Mouse (Mus musculus) MEL (cell line): Measurements from ENCODE around the gene Wnk4. TPM values are rescaled to one million over a fixed set of nuclear protein-coding genes. Genes with fewer than 3 reads are reported as not detected.

Experiments used
- DNase-seq: peaks from one replicate; pipeline ENCODE4 v3.0.0; 2011; ENCODE audit warnings: low read depth, low spot score
- H3K27ac ChIP-seq: 2 replicates; pipeline ENCODE4 v1.5.1; 2012; ENCODE audit warnings: low read depth, mild to moderate bottlenecking, control low read depth, low read length, moderate library complexity; ENCODE audit not compliant: control insufficient read depth
- H3K27me3 ChIP-seq, 2 experiments: fragments of 150-350 bp in 1 of 2; sonication (generic) in 1 of 2; 2 replicates each; pipeline ENCODE4 v1.6.1; 2012; ENCODE audit warnings: low read length in 2 of 2, mild to moderate bottlenecking in 2 of 2, improper control_type of control experiment in 1 of 2, moderate library complexity in 1 of 2; ENCODE audit not compliant: insufficient read depth in 2 of 2, control insufficient read depth in 1 of 2
- H3K36me3 ChIP-seq, 2 experiments: 2 replicates each; pipeline ENCODE4 v1.6.1; 2012 to 2014; ENCODE audit warnings: low read length in 2 of 2, improper control_type of control experiment in 1 of 2, inconsistent platforms in 1 of 2, mild to moderate bottlenecking in 1 of 2; ENCODE audit not compliant: insufficient read depth in 2 of 2, control insufficient read depth in 1 of 2
- H3K4me1 ChIP-seq, 2 experiments: fragments of 150-350 bp in 1 of 2; sonication (generic) in 1 of 2; 2 replicates each; pipeline ENCODE4 v1.6.1; 2012; ENCODE audit warnings: low read length in 2 of 2, improper control_type of control experiment in 1 of 2, mild to moderate bottlenecking in 1 of 2; ENCODE audit not compliant: insufficient read depth in 2 of 2, control insufficient read depth in 1 of 2
- H3K4me3 ChIP-seq, 2 experiments: fragments of 150-350 bp in 1 of 2; sonication (generic) in 1 of 2; 2 replicates each; pipeline ENCODE4 v1.5.1; 2012; ENCODE audit warnings: low read depth in 2 of 2, low read length in 2 of 2, mild to moderate bottlenecking in 2 of 2, moderate library complexity in 2 of 2, control low read depth in 1 of 2, improper control_type of control experiment in 1 of 2; ENCODE audit not compliant: control insufficient read depth in 1 of 2, insufficient read depth in 1 of 2
- H3K79me2 ChIP-seq: 2 replicates; pipeline ENCODE4 v1.6.1; 2012; ENCODE audit warnings: mild to moderate bottlenecking, low read length, moderate library complexity; ENCODE audit not compliant: control insufficient read depth, poor library complexity, insufficient read depth
- H3K9ac ChIP-seq: 2 replicates; pipeline ENCODE4 v1.6.1; 2012; ENCODE audit warnings: low read depth, mild to moderate bottlenecking, control low read depth, low read length, moderate library complexity; ENCODE audit not compliant: control insufficient read depth, poor library complexity, severe bottlenecking
- H3K9me3 ChIP-seq: fragments of 150-350 bp; sonication (generic); replicated peaks from 2 replicates; pipeline ENCODE4 v1.6.1; 2012; ENCODE audit warnings: mild to moderate bottlenecking, low read length, improper control_type of control experiment, moderate library complexity; ENCODE audit not compliant: insufficient read depth
- BHLHE40 ChIP-seq: IDR thresholded peaks from 2 replicates; pipeline ENCODE4 v1.6.1; 2012; ENCODE audit warnings: low read depth, mild to moderate bottlenecking, inconsistent platforms, low read length, improper control_type of control experiment, borderline replicate concordance
- CHD1 ChIP-seq: IDR thresholded peaks from 2 replicates; pipeline ENCODE4 v1.6.1; 2012; ENCODE audit warnings: low read depth, mild to moderate bottlenecking, inconsistent platforms, low read length, improper control_type of control experiment
- CHD2 ChIP-seq: IDR thresholded peaks from 2 replicates; pipeline ENCODE4 v1.6.1; 2011; ENCODE audit warnings: low read length, improper control_type of control experiment
- CTCF ChIP-seq, 3 experiments: IDR thresholded peaks in 2 of 3; conservative IDR thresholded peaks in 1 of 3; 2 replicates each; pipeline ENCODE4 v1.5.1; 2011 to 2012; ENCODE audit warnings: low read length in 3 of 3, low read depth in 2 of 3, mild to moderate bottlenecking in 2 of 3, improper control_type of control experiment in 1 of 3, inconsistent platforms in 1 of 3, mixed read lengths in 1 of 3, moderate library complexity in 1 of 3; ENCODE audit not compliant: control insufficient read depth in 1 of 3, insufficient read depth in 1 of 3, poor library complexity in 1 of 3, severe bottlenecking in 1 of 3
- E2F4 ChIP-seq: IDR thresholded peaks from 2 replicates; pipeline ENCODE4 v1.6.1; 2011; ENCODE audit warnings: low read depth, low read length, improper control_type of control experiment, borderline replicate concordance
- EP300 ChIP-seq, 2 experiments: IDR thresholded peaks; 2 replicates each; pipeline ENCODE4 v1.6.1; 2011; ENCODE audit warnings: improper control_type of control experiment in 2 of 2, low read length in 2 of 2, low read depth in 1 of 2, mild to moderate bottlenecking in 1 of 2
- GATA1 ChIP-seq: IDR thresholded peaks from 2 replicates; pipeline ENCODE4 v1.6.1; 2011; ENCODE audit warnings: low read depth, low read length, improper control_type of control experiment
- MAFK ChIP-seq: IDR thresholded peaks from 2 replicates; pipeline ENCODE4 v1.6.1; 2011; ENCODE audit warnings: low read depth, mild to moderate bottlenecking, low read length, improper control_type of control experiment, borderline replicate concordance
- MAZ ChIP-seq: IDR thresholded peaks from 2 replicates; pipeline ENCODE4 v1.6.1; 2012; ENCODE audit warnings: low read depth, mild to moderate bottlenecking, inconsistent platforms, low read length, improper control_type of control experiment
- MEF2A ChIP-seq: IDR thresholded peaks from 2 replicates; pipeline ENCODE4 v1.6.1; 2014; ENCODE audit warnings: low read depth, mild to moderate bottlenecking, inconsistent platforms, low read length, improper control_type of control experiment; ENCODE audit not compliant: poor library complexity, insufficient replicate concordance, severe bottlenecking; ENCODE audit errors: extremely low read depth
- MXI1 ChIP-seq: IDR thresholded peaks from 2 replicates; pipeline ENCODE4 v1.6.1; 2011; ENCODE audit warnings: mild to moderate bottlenecking, low read depth, low read length, improper control_type of control experiment
- MYB ChIP-seq: IDR thresholded peaks from 2 replicates; pipeline ENCODE4 v1.6.1; 2011; ENCODE audit warnings: mild to moderate bottlenecking, low read depth, low read length, improper control_type of control experiment
- MYC ChIP-seq: IDR thresholded peaks from 2 replicates; pipeline ENCODE4 v1.6.1; 2011; ENCODE audit warnings: low read depth, mild to moderate bottlenecking, low read length, improper control_type of control experiment, moderate library complexity
- NELFE ChIP-seq: IDR thresholded peaks from 2 replicates; pipeline ENCODE4 v1.6.1; 2011; ENCODE audit warnings: low read depth, low read length, improper control_type of control experiment
- NRF1 ChIP-seq: IDR thresholded peaks from 2 replicates; pipeline ENCODE4 v1.6.1; 2014; ENCODE audit warnings: low read depth, mild to moderate bottlenecking, inconsistent platforms, low read length, improper control_type of control experiment, moderate library complexity; ENCODE audit not compliant: poor library complexity, insufficient read depth, severe bottlenecking
- POLR2A ChIP-seq, 2 experiments: IDR thresholded peaks; 2 replicates each; pipeline ENCODE4 v1.6.1; 2011 to 2012; ENCODE audit warnings: low read length in 2 of 2, mild to moderate bottlenecking in 2 of 2, control low read depth in 1 of 2, improper control_type of control experiment in 1 of 2, low read depth in 1 of 2, moderate library complexity in 1 of 2; ENCODE audit not compliant: control insufficient read depth in 1 of 2, insufficient read depth in 1 of 2, poor library complexity in 1 of 2
- POLR2AphosphoS2 ChIP-seq: IDR thresholded peaks from 2 replicates; pipeline ENCODE4 v1.6.1; 2011; ENCODE audit warnings: low read length, improper control_type of control experiment
- POLR2AphosphoS5 ChIP-seq: IDR thresholded peaks from 2 replicates; pipeline ENCODE4 v1.6.1; 2012; ENCODE audit warnings: low read depth, borderline replicate concordance, mild to moderate bottlenecking, inconsistent platforms, low read length, moderate library complexity, mixed read lengths
- RCOR1 ChIP-seq: IDR thresholded peaks from 2 replicates; pipeline ENCODE4 v1.6.1; 2012; ENCODE audit warnings: low read depth, mild to moderate bottlenecking, inconsistent platforms, low read length, improper control_type of control experiment
- SIN3A ChIP-seq: IDR thresholded peaks from 2 replicates; pipeline ENCODE4 v1.6.1; 2012; ENCODE audit warnings: low read length, improper control_type of control experiment, inconsistent platforms
- SMC3 ChIP-seq: IDR thresholded peaks from 2 replicates; pipeline ENCODE4 v1.6.1; 2011; ENCODE audit warnings: low read depth, low read length, improper control_type of control experiment
- TAL1 ChIP-seq: IDR thresholded peaks from 2 replicates; pipeline ENCODE4 v1.6.1; 2012; ENCODE audit warnings: mild to moderate bottlenecking, inconsistent platforms, low read length, moderate library complexity, mixed read lengths
- TBP ChIP-seq: IDR thresholded peaks from 2 replicates; pipeline ENCODE4 v1.8.0; 2011; ENCODE audit warnings: low read depth, low read length, improper control_type of control experiment
- TCF12 ChIP-seq: IDR thresholded peaks from 2 replicates; pipeline ENCODE4 v1.6.1; 2014; ENCODE audit warnings: low read depth, mild to moderate bottlenecking, inconsistent platforms, low read length, improper control_type of control experiment, moderate library complexity
- UBTF ChIP-seq: IDR thresholded peaks from 2 replicates; pipeline ENCODE4 v1.6.1; 2012; ENCODE audit warnings: low read depth, mild to moderate bottlenecking, inconsistent platforms, low read length, improper control_type of control experiment, moderate library complexity, borderline replicate concordance; ENCODE audit not compliant: insufficient read depth
- ZKSCAN1 ChIP-seq: IDR thresholded peaks from 2 replicates; pipeline ENCODE4 v1.6.1; 2012; ENCODE audit warnings: low read depth, mild to moderate bottlenecking, inconsistent platforms, low read length, improper control_type of control experiment, moderate library complexity
- ZNF384 ChIP-seq: IDR thresholded peaks from 2 replicates; pipeline ENCODE4 v1.6.1; 2012; ENCODE audit warnings: low read depth, mild to moderate bottlenecking, inconsistent platforms, low read length, improper control_type of control experiment
- polyA plus RNA-seq, 2 experiments: library from polyadenylated mRNA; stranded (reverse) in 1 of 2; unstranded in 1 of 2; fragments of >175 nt in 1 of 2; fragments of >200 nt in 1 of 2; gene quantifications; 2 replicates each; pipeline versions ENCODE4 v1.2.1 to v1.2.4; 2012; ENCODE audit warnings: low replicate concordance in 2 of 2, low read depth in 1 of 2; ENCODE audit not compliant: insufficient read length in 2 of 2, insufficient read depth in 1 of 2, missing spikeins in 1 of 2
- total RNA-seq: library from RNA; depleted of rRNA; stranded (reverse); fragments of 300-350 nt; gene quantifications from 2 replicates; pipeline ENCODE4 v1.2.3, GENCODE M21; 2012

The Wnk4 gene
- total and polyA plus RNA-seq, 3 experiments: 0.92 to 3.4 TPM; not detected in 1

- no peak for TF ChIP-seq GATA1
- 0 out of 2 replicates have a peak, but pooled peaks have one; percentile 27 for TF ChIP-seq NRF1
- 0 out of 2 replicates have a peak, but pooled peaks have one; percentile 5 for TF ChIP-seq BHLHE40
- peak; percentile 93 for TF ChIP-seq SIN3A
These were observed 41.8 kb downstream of the Wnk4 start, which contains the start of gene Becn1 (continued) for GRCm38 (mm10) chr11:101302004-101302798.

- Histone ChIP-seq H3K9ac (no peak overlapping the region), H3K27ac (no peak overlapping the region), H3K36me3 (peaks cover 0 to 18% of the 10 kb centered on the region in 2 experiments; a peak in 2 of 4 replicates), H3K4me3 (no peak overlapping the region), H3K27me3 (no peaks in the 10 kb centered on the region), H3K4me1 (peaks cover 8 to 20% of the 10 kb centered on the region in 2 experiments), H3K79me2 (no peaks in the 10 kb centered on the region)
- DNase-seq: no peak
- TF ChIP-seq GATA1 (0 out of 2 replicates have a peak, but pooled peaks have one; percentile 20), ZNF384 (no peak)
- TF ChIP-seq, all 39 proteins: peak for 1
- H3K9me3 ChIP-seq: no peaks in the 10 kb centered on the region
These were observed 47.4 kb downstream of the Wnk4 start for GRCm38 (mm10) chr11:101307744-101308143.

- DNase-seq: peak; percentile 89
- Histone ChIP-seq H3K9ac (no peak overlapping the region), H3K4me1 (peaks cover 14 to 23% of the 10 kb centered on the region in 2 experiments), H3K4me3 (no peak overlapping the region), H3K9me3 (no peaks in the 10 kb centered on the region), H3K79me2 (peaks cover 2% of the 10 kb centered on the region), H3K27ac (peak overlapping the region; percentile 5; the same call in 1 of the 2 replicates), H3K36me3 (peaks cover 0 to 29% of the 10 kb centered on the region in 2 experiments; a peak in 2 of 4 replicates), H3K27me3 (no peaks in the 10 kb centered on the region)
- no peak for TF ChIP-seq NELFE
- peak; percentile 48; the same call in 1 of the 2 replicates for TF ChIP-seq TBP
- peak; percentile 80 for TF ChIP-seq RCOR1
- TF ChIP-seq MYB: 0 out of 2 replicates have a peak, but pooled peaks have one; percentile 11
- TF ChIP-seq TCF12: peak; percentile 37
- TF ChIP-seq POLR2AphosphoS5: no peak
- TF ChIP-seq CHD2: no peak
- TF ChIP-seq BHLHE40: no peak
- TF ChIP-seq ZKSCAN1: no peak
- TF ChIP-seq MAZ: no peak
- TF ChIP-seq UBTF: no peak
- TF ChIP-seq POLR2A (IDR thresholded peaks at IDR 0.05; ENCODE audit: control insufficient read depth in 1 of 2, insufficient read depth in 1 of 2, low read depth in 1 of 2, low read length in 2 of 2, poor library complexity in 1 of 2): no peak
- no peak for TF ChIP-seq MXI1
- TF ChIP-seq TAL1: peak; percentile 40
- no peak for TF ChIP-seq MAFK
- peak; percentile 42 to 71; a peak in 3 of 4 replicates for TF ChIP-seq EP300 (IDR thresholded peaks at IDR 0.05; ENCODE audit: low read depth in 1 of 2, low read length in 2 of 2)
- TF ChIP-seq CTCF (IDR thresholded peaks at IDR 0.05 in 2 of 3, conservative IDR thresholded peaks at IDR 0.05 in 1 of 3; ENCODE audit: control insufficient read depth in 1 of 3, insufficient read depth in 1 of 3, low read depth in 2 of 3, low read length in 3 of 3, poor library complexity in 1 of 3, severe bottlenecking in 1 of 3): no peak
- TF ChIP-seq E2F4: no peak
- no peak for TF ChIP-seq POLR2AphosphoS2
- TF ChIP-seq NRF1: no peak
- no peak for TF ChIP-seq MYC
- no peak for TF ChIP-seq SMC3
- TF ChIP-seq CHD1: no peak
- no peak for TF ChIP-seq MEF2A
- TF ChIP-seq ZNF384: no peak
These were observed 50.7 kb downstream of the Wnk4 start for GRCm38 (mm10) chr11:101311083-101311482.
